Mouse (Mus musculus) monocyte, adult 59 days (primary cell): ENCODE measurements around the gene Tiprl. TPM values are rescaled to one million over a fixed set of nuclear protein-coding genes. Genes with fewer than 3 reads are reported as not detected.

Source experiments
- total RNA-seq, 2 experiments: library from RNA; stranded (reverse); gene quantifications; one replicate each; pipeline ENCODE4 v1.2.4; 2023

Gene Tiprl
- 10 to 100 TPM; 24.3 to 34.3 TPM for total RNA-seq

DNA sequence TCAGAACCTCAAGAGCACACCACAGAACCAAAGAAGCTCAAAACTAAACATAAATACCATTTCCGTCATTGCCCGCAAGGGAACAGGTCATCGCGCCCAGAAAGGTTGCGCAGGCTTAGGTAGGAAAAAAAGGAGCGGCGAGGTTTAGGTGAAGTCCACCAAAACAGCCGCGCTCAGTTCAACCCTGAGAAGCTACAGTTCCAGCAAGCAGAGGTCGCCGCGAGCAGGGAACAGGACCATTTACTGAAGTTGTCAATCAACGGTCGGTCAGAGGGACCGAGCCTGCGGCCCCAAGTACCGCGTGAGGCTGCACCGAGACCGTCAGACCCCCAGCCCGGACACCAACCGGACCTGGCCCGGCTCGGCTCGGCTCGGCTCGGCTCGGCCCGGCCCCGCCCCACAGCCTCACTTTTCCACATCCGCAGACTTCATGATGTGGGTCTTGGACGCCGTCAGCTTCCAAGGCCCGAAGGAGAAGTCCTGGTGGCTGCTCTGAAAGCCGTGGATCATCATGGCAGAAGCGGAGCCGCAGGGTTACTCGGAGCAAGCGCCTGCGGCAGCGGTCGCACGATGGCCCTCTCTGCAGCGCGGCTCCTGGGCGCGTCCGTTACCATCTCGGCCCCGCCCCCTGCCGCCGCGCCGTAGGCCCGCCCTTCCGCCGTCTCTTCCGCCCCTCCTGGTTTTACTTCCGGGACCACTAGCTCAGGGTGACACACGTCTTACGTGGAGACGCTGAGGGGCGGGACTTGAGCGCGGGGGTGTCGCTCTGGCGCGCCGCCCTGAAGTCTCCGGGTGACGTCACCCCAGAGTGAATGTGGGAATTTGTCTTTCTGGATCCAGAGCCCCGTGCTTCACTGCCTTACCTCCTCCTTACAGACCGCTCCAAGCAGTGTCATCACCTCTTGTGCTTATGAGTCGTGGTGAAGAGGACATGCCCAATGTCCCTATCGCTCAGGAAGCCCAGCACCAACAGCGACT, at the start of gene Tiprl:
Gene Tiprl (minus strand): TSS at position 676 of the 978 bp plus-strand sequence.

DNA sequence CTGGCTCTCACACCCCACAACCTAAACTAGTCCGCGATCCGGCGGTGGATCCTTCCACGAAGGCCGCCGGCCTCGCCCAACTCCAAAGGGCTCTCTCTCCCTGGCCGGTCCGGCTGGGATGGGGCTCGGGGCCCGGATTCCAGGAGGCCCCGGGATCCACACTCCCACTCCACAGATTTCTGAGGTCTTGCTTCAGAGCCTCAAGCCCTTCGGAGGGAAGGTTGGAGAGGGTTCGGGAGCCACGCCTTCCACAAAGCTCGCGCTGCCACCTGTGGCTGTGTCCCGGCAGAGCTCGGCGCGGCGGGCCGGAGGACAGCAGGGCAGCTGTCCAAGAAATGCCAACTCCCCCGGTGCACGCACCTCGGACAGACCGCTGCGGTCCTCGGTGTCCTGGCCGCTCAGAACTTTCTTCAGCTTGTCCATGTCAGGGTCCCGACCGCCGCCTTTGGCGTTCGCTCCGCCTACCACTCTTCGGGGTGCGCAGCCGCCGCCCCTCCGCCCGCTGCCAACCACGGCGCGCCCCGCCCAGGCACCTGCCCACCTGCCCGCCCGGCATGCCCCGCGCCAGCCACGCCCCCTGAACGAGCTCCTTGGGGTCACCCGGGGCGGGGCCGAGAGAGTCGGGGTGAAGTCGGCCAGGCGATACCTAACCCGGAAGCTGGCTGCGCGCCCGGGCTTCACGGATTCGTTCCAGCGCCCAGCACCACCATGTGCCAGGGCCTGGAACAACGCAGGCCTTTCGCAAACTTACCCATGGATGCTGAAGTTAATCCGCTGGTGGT, 42.7 kb downstream of the Tiprl start, which contains the start of gene Sft2d2:
Gene Sft2d2 (minus strand): TSS at position 559 of the 782 bp plus-strand sequence.

Other genes starting within 250 kb of the Tiprl start
- not detected for gene Tbx19, start 76.2 kb downstream of the Tiprl start, total RNA-seq
- gene Sft2d2, start 42.6 kb downstream of the Tiprl start, total RNA-seq = 10 to 100 TPM; 35.1 to 37.9 TPM
- under 1 TPM; 0.15 to 0.16 TPM for gene Gpr161, start 58.8 kb upstream of the Tiprl start, total RNA-seq
- gene Dcaf6, start 223.5 kb upstream of the Tiprl start, total RNA-seq = 10 to 100 TPM; 19.0 to 22.3 TPM
- gene Mpc2, start 223.6 kb upstream of the Tiprl start, total RNA-seq = 10 to 100 TPM; 45.0 to 47.2 TPM
- gene Adcy10, start 248.2 kb upstream of the Tiprl start, total RNA-seq = under 1 TPM in 1 of 2 experiments, not detected in 1; 0.47 TPM